ENCODE assay signal across 8 mouse cellular contexts in genomic region chrX:113184569-113185229, GRCm38 (mm10). TPM values are rescaled to one million over a fixed set of nuclear protein-coding genes. Genes with fewer than 3 reads are reported as not detected.
DNase-seq lines count a peak whose midpoint lies in the region; ATAC-seq and TF ChIP-seq lines count a peak whose summit lies in the region.

No protein-coding gene starts in this region.

- no peak for TF ChIP-seq RAD21 in MEL (IDR thresholded peaks at IDR 0.05; ENCODE audit: low read depth, low read length)

- H3K27me3 ChIP-seq in kidney, adult 2 months (replicated peaks; ENCODE audit: control insufficient read depth, insufficient read depth, low read length), result no peaks in the 10 kb centered on the region
- no peaks in the 10 kb centered on the region for H3K27me3 ChIP-seq in MEL (ENCODE audit: control insufficient read depth in 1 of 2, insufficient read depth in 2 of 2, low read length in 2 of 2)
- no peaks in the 10 kb centered on the region for H3K27me3 ChIP-seq in forebrain, embryonic 13.5 days
- no peaks in the 10 kb centered on the region for H3K27me3 ChIP-seq in liver, embryonic 11.5 days (replicated peaks; ENCODE audit: control insufficient read depth, insufficient read depth, low read length)
- no peaks in the 10 kb centered on the region for H3K27me3 ChIP-seq in stomach, embryonic 15.5 days (replicated peaks)

- TF ChIP-seq POLR2A in kidney, adult 2 months (IDR thresholded peaks at IDR 0.05; ENCODE audit: low read depth, low read length), result no peak
- TF ChIP-seq POLR2A in MEL (IDR thresholded peaks at IDR 0.05; ENCODE audit: control insufficient read depth in 1 of 2, insufficient read depth in 1 of 2, low read depth in 1 of 2, low read length in 2 of 2, poor library complexity in 1 of 2), result no peak

- peak overlapping the region; percentile 79 for H3K9ac ChIP-seq in MEL (ENCODE audit: control insufficient read depth, low read depth, low read length, poor library complexity, severe bottlenecking)
- peak overlapping the region; percentile 60 for H3K9ac ChIP-seq in forebrain, embryonic 13.5 days
- peak overlapping the region; percentile 55; the same call in 1 of the 2 replicates for H3K9ac ChIP-seq in liver, embryonic 11.5 days (ENCODE audit: low read depth, low read length)
- peak overlapping the region; percentile 16; the same call in 1 of the 2 replicates for H3K9ac ChIP-seq in stomach, embryonic 15.5 days

- H3K4me1 ChIP-seq in kidney, adult 2 months (ENCODE audit: control insufficient read depth, insufficient read depth, low read length), result no peaks in the 10 kb centered on the region
- H3K4me1 ChIP-seq in MEL (ENCODE audit: control insufficient read depth in 1 of 2, insufficient read depth in 2 of 2, low read length in 2 of 2), result peaks cover 0 to 2% of the 10 kb centered on the region in 2 experiments; a peak in 2 of 4 replicates
- no peaks in the 10 kb centered on the region for H3K4me1 ChIP-seq in forebrain, embryonic 13.5 days
- no peaks in the 10 kb centered on the region for H3K4me1 ChIP-seq in liver, embryonic 11.5 days (replicated peaks; ENCODE audit: control insufficient read depth, insufficient read depth, low read length)
- no peaks in the 10 kb centered on the region for H3K4me1 ChIP-seq in stomach, embryonic 15.5 days

- no peak for TF ChIP-seq CTCF in kidney, adult 2 months (conservative IDR thresholded peaks at IDR 0.05; ENCODE audit: insufficient read depth, insufficient read length, low read depth, low read length)
- no peak for TF ChIP-seq CTCF in MEL (IDR thresholded peaks at IDR 0.05 in 2 of 3, conservative IDR thresholded peaks at IDR 0.05 in 1 of 3; ENCODE audit: control insufficient read depth in 1 of 3, insufficient read depth in 1 of 3, low read depth in 2 of 3, low read length in 3 of 3, poor library complexity in 1 of 3, severe bottlenecking in 1 of 3)

- peak; percentile 0 for DNase-seq in kidney, adult 2 months
- no peak for DNase-seq in kidney, adult 11 months
- peak; percentile 41 for DNase-seq in MEL (ENCODE audit: low read depth, low spot score)
- DNase-seq in liver, embryonic 11.5 days (ENCODE audit: low spot score), result no peak
- DNase-seq in frontal cortex, postnatal 14 days (ENCODE audit: low spot score in 2 of 2), result no peak

- TF ChIP-seq EP300 in MEL (IDR thresholded peaks at IDR 0.05; ENCODE audit: low read depth in 1 of 2, low read length in 2 of 2), result no peak

- H3K79me2 ChIP-seq in MEL (ENCODE audit: control insufficient read depth, insufficient read depth, low read length, poor library complexity), result peaks cover 13% of the 10 kb centered on the region

- WGBS in kidney, adult 2 months, result under 1% methylated on average over 17 of the region's 17 CpGs
- WGBS in forebrain, embryonic 13.5 days, result 18% methylated on average over 17 of the region's 17 CpGs
- WGBS in liver, embryonic 11.5 days, result 11% methylated on average over 17 of the region's 17 CpGs
- 13% methylated on average over 17 of the region's 17 CpGs for WGBS in stomach, embryonic 15.5 days

- peak overlapping the region; percentile 98 for H3K27ac ChIP-seq in kidney, adult 2 months (ENCODE audit: insufficient read depth, low read depth, low read length)
- peak overlapping the region; percentile 71 for H3K27ac ChIP-seq in MEL (ENCODE audit: control insufficient read depth, low read depth, low read length)
- peak overlapping the region; percentile 83 for H3K27ac ChIP-seq in forebrain, embryonic 13.5 days
- no peak overlapping the region for H3K27ac ChIP-seq in liver, embryonic 11.5 days (ENCODE audit: low read depth, low read length)
- peak overlapping the region; percentile 63; the same call in 1 of the 2 replicates for H3K27ac ChIP-seq in stomach, embryonic 15.5 days

- no peaks in the 10 kb centered on the region for H3K9me3 ChIP-seq in MEL (replicated peaks; ENCODE audit: insufficient read depth, low read length)
- no peaks in the 10 kb centered on the region for H3K9me3 ChIP-seq in forebrain, embryonic 13.5 days (replicated peaks)
- H3K9me3 ChIP-seq in liver, embryonic 11.5 days (ENCODE audit: control insufficient read depth, low read length), result no peaks in the 10 kb centered on the region
- no peaks in the 10 kb centered on the region for H3K9me3 ChIP-seq in stomach, embryonic 15.5 days

- H3K4me3 ChIP-seq in kidney, adult 2 months (ENCODE audit: insufficient read depth, low read depth, low read length), result peak overlapping the region; percentile 100
- H3K4me3 ChIP-seq in MEL (ENCODE audit: control insufficient read depth in 1 of 2, insufficient read depth in 1 of 2, low read depth in 2 of 2, low read length in 2 of 2), result peak overlapping the region; percentile 81 to 94
- peak overlapping the region; percentile 53 for H3K4me3 ChIP-seq in forebrain, embryonic 13.5 days
- H3K4me3 ChIP-seq in liver, embryonic 11.5 days (ENCODE audit: low read depth, low read length), result peak overlapping the region; percentile 58
- H3K4me3 ChIP-seq in stomach, embryonic 15.5 days (replicated peaks), result peak overlapping the region; percentile 55

- H3K36me3 ChIP-seq in kidney, adult 2 months (ENCODE audit: control insufficient read depth, insufficient read depth, low read length), result no peaks in the 10 kb centered on the region
- peaks cover 0 to 9% of the 10 kb centered on the region in 2 experiments; a peak in 2 of 4 replicates for H3K36me3 ChIP-seq in MEL (ENCODE audit: control insufficient read depth in 1 of 2, insufficient read depth in 2 of 2, low read length in 2 of 2)
- no peaks in the 10 kb centered on the region for H3K36me3 ChIP-seq in forebrain, embryonic 13.5 days (ENCODE audit: poor library complexity, severe bottlenecking)
- no peaks in the 10 kb centered on the region for H3K36me3 ChIP-seq in liver, embryonic 11.5 days (ENCODE audit: control insufficient read depth, insufficient read depth, low read length)
- no peaks in the 10 kb centered on the region for H3K36me3 ChIP-seq in stomach, embryonic 15.5 days

- peak; percentile 5; the same call in 1 of the 2 replicates for ATAC-seq in forebrain, embryonic 13.5 days
- ATAC-seq in liver, embryonic 11.5 days (replicated peaks; ENCODE audit: low FRiP score), result no peak
- no peak for ATAC-seq in stomach, embryonic 15.5 days (ENCODE audit: insufficient read depth, low FRiP score, low read depth)
- no peak for ATAC-seq in monocyte, adult 5-6 weeks (replicated peaks; ENCODE audit: insufficient number of reproducible peaks, low FRiP score, low TSS enrichment, poor library complexity, severe bottlenecking)

- peak overlapping the region; percentile 58 for H3K4me2 ChIP-seq in forebrain, embryonic 13.5 days
- H3K4me2 ChIP-seq in liver, embryonic 11.5 days, result peak overlapping the region; percentile 61
- H3K4me2 ChIP-seq in stomach, embryonic 15.5 days, result peak overlapping the region; percentile 45

TF ChIP-seq in MEL, 35 proteins besides CTCF, POLR2A, EP300 and RAD21:
- TF ChIP-seq E2F4 (IDR thresholded peaks at IDR 0.05; ENCODE audit: borderline replicate concordance, low read depth, low read length), result no peak
- TF ChIP-seq MAX (IDR thresholded peaks at IDR 0.05; ENCODE audit: low read length), result 0 out of 2 replicates have a peak, but pooled peaks have one; percentile 1
- TF ChIP-seq HCFC1 (IDR thresholded peaks at IDR 0.05; ENCODE audit: low read depth, low read length), result no peak
TF ChIP-seq in MEL: peak in this region for 1.

RNA-seq across cellular contexts. Expression of gene Chm, which starts 0.6 kb away (rescaled TPM):
- 1.4 and 2.0 TPM in 2 replicates for polyA plus RNA-seq in kidney, adult 2 months (2012; rRNA removed)
- total RNA-seq in MEL (2012; rRNA removed), result 11.9 and 14.0 TPM in 2 replicates
- polyA plus RNA-seq in MEL (2012; ENCODE audit: insufficient read depth in 1 of 2, insufficient read length in 2 of 2, low read depth in 1 of 2, low replicate concordance in 2 of 2, missing spikeins in 1 of 2), result 1 to 10 TPM in 1 of 2 experiments, not detected in 1; 9.2 TPM
- 11.9 and 13.5 TPM in 2 replicates for polyA plus RNA-seq in forebrain, embryonic 13.5 days (2015; fragmentation: Nextera tagmentation; extraction: Ambion mirVana)
- 11.4 and 11.5 TPM in 2 replicates for polyA plus RNA-seq in liver, embryonic 11.5 days (2014; fragmentation: Nextera tagmentation; extraction: Ambion mirVana)
- 10.4 and 12.1 TPM in 2 replicates for polyA plus RNA-seq in stomach, embryonic 15.5 days (2015; fragmentation: Nextera tagmentation; extraction: Ambion mirVana)
- 32.3 to 38.0 TPM (median 36.0 TPM) in 3 replicates for total RNA-seq in monocyte, adult 5-6 weeks (2017)

Comparison
In these comparisons a context has a peak if more than half of its experiments do, and no peak if none do; other contexts are left out.
1. DNase-seq: peak in kidney, adult 2 months (single experiment) and MEL (single experiment); none in kidney, adult 11 months (single experiment), liver, embryonic 11.5 days (single experiment) and frontal cortex, postnatal 14 days (0 of 2).
2. H3K9ac ChIP-seq: peak in every context shown above with its lines; median percentile 79 in MEL; 60 in forebrain, embryonic 13.5 days; 55 in liver, embryonic 11.5 days; 16 in stomach, embryonic 15.5 days.
3. Peak in every context shown above with its lines, with median percentiles within 50 percentile points of each other: H3K4me3 ChIP-seq and H3K4me2 ChIP-seq.